Mouse (Mus musculus) E14TG2a.4 (cell line): ENCODE data around the gene App.

Experiments
- CTCF ChIP-seq: conservative IDR thresholded peaks from 2 replicates; pipeline ENCODE4 v1.5.1; 2014; ENCODE audit warnings: low read length
- POU5F1 ChIP-seq: IDR thresholded peaks from 2 replicates; pipeline ENCODE4 v1.6.1; 2014; ENCODE audit warnings: low read length, borderline replicate concordance

- TF ChIP-seq CTCF: no peak
- no peak for TF ChIP-seq POU5F1
Measured at GRCm38 (mm10) chr16:84986016-84986631, 187.4 kb downstream of the App start.
